Mouse (Mus musculus) forebrain, postnatal 0 days (tissue): ENCODE data around the gene Xpot. TPM values are rescaled to one million over a fixed set of nuclear protein-coding genes. Genes with fewer than 3 reads are reported as not detected.

ENCODE experiments used
- ATAC-seq: fragments of 200-750 bp; cut with Nextera tagmentation; 2 replicates; pipeline ENCODE4 v1.8.0; 2017; ENCODE audit warnings: mild to moderate bottlenecking, moderate library complexity
- DNase-seq: peaks from one replicate; pipeline ENCODE4 v3.0.0-alpha.2; 2015
- H3K27ac ChIP-seq: fragments of 300-500 bp; sonication (generic); 2 replicates; pipeline ENCODE4 v1.5.1; 2014; ENCODE audit warnings: low read depth, mild to moderate bottlenecking, antibody characterized with exemption, low read length, moderate library complexity, mixed read lengths
- H3K27me3 ChIP-seq: fragments of 300-500 bp; sonication (generic); 2 replicates; pipeline ENCODE4 v1.6.1; 2014; ENCODE audit warnings: mild to moderate bottlenecking, low read length, mixed read lengths; ENCODE audit not compliant: insufficient read depth
- H3K36me3 ChIP-seq: fragments of 300-500 bp; sonication (generic); 2 replicates; pipeline ENCODE4 v1.6.1; 2014; ENCODE audit warnings: mild to moderate bottlenecking, moderate library complexity; ENCODE audit not compliant: insufficient read depth
- H3K4me1 ChIP-seq: fragments of 300-500 bp; sonication (generic); 2 replicates; pipeline ENCODE4 v1.6.1; 2014; ENCODE audit warnings: antibody characterized with exemption; ENCODE audit not compliant: insufficient read depth
- H3K4me2 ChIP-seq: fragments of 300-500 bp; sonication (generic); 2 replicates; pipeline ENCODE4 v1.6.1; 2014; ENCODE audit warnings: low read depth, mild to moderate bottlenecking, moderate library complexity
- H3K4me3 ChIP-seq: fragments of 300-500 bp; sonication (generic); 2 replicates; pipeline ENCODE4 v1.5.1; 2014; ENCODE audit warnings: low read depth, low read length, mixed read lengths
- H3K9ac ChIP-seq: fragments of 300-500 bp; sonication (generic); 2 replicates; pipeline ENCODE4 v1.6.1; 2014; ENCODE audit warnings: mild to moderate bottlenecking
- H3K9me3 ChIP-seq: fragments of 300-500 bp; sonication (generic); 2 replicates; pipeline ENCODE4 v1.6.1; 2016; ENCODE audit warnings: low read length
- CTCF ChIP-seq: sonication (generic); IDR thresholded peaks from 2 replicates; pipeline ENCODE4 v1.5.1; 2016; ENCODE audit warnings: antibody characterized with exemption, control low read depth, low read depth
- WGBS: fragments of 180-500 bp; shearing (Covaris S2); extraction: QIAGEN DNeasy Blood & Tissue Kit; methylation state at CpG from one replicate; pipeline ENCODE4 v1.1.7; 2014; 5-methylcytosine and 5-hydroxymethylcytosine counted together
- polyA plus RNA-seq: library from polyadenylated mRNA; unstranded; fragments of >200 nt; fragmentation: Nextera tagmentation; extraction: Ambion mirVana; gene quantifications from 2 replicates; pipeline ENCODE4 v1.2.1, GENCODE M21; 2015
- total RNA-seq: library from RNA; depleted of rRNA; stranded (reverse); fragments of >200 nt; gene quantifications from 2 replicates; pipeline ENCODE4 v1.2.3, GENCODE M21; 2014

Xpot gene
- total and polyA plus RNA-seq, 2 experiments from 2014 or later: 28.1 to 92.7 TPM

- Histone ChIP-seq H3K9me3 (no peaks in the 10 kb centered on the region), H3K4me3 (no peak overlapping the region), H3K9ac (no peak overlapping the region), H3K27ac (no peak overlapping the region), H3K4me2 (no peak overlapping the region), H3K4me1 (0 out of 2 replicates have a peak, but pooled peaks cover under 1% of the 10 kb centered on the region), H3K27me3 (peaks cover 19% of the 10 kb centered on the region; the same call in 1 of the 2 replicates), H3K36me3 (no peaks in the 10 kb centered on the region)
- no peak for TF ChIP-seq CTCF
- 73% methylated on average over 6 of the region's 6 CpGs for WGBS
- ATAC-seq: no peak
- DNase-seq: no peak
Measured at GRCm38 (mm10) chr10:121646294-121646693, 20.2 kb upstream of the Xpot start.

GRCm38 (mm10) chr10:121642054-121642947 lies 16.2 kb upstream of the Xpot start:
- Histone ChIP-seq H3K36me3 (no peaks in the 10 kb centered on the region), H3K27me3 (peaks cover 19% of the 10 kb centered on the region; the same call in 1 of the 2 replicates), H3K4me1 (peaks cover 8% of the 10 kb centered on the region; the same call in 1 of the 2 replicates), H3K9me3 (no peaks in the 10 kb centered on the region), H3K4me3 (peak overlapping the region; percentile 46), H3K9ac (peak overlapping the region; percentile 39), H3K27ac (no peak overlapping the region), H3K4me2 (peak overlapping the region; percentile 92)
- no peak for TF ChIP-seq CTCF
- ATAC-seq (0 out of 2 replicates have a peak, but pooled peaks have one; percentile 25), DNase-seq (peak; percentile 16)
- WGBS: 6% methylated on average over 28 of the region's 28 CpGs

- H3K27ac ChIP-seq: no peak within 1 kb of the TSS
- ATAC-seq (peak; percentile 45), DNase-seq (peak; percentile 14)
- H3K4me3 ChIP-seq: peak within 1 kb of the TSS; percentile 46
- TF ChIP-seq CTCF: no peak
- H3K27me3 ChIP-seq: peaks cover 19% of the 10 kb centered on the region; the same call in 1 of the 2 replicates
- H3K4me2 ChIP-seq: peak within 1 kb of the TSS; percentile 92
- 1% methylated on average over 69 of the region's 69 CpGs for WGBS
- H3K36me3 ChIP-seq: no peaks in the 10 kb centered on the region
- H3K4me1 ChIP-seq: peaks cover 8% of the 10 kb centered on the region; the same call in 1 of the 2 replicates
- peak within 1 kb of the TSS; percentile 39 for H3K9ac ChIP-seq
- H3K9me3 ChIP-seq: no peaks in the 10 kb centered on the region
Measured at GRCm38 (mm10) chr10:121641272-121642053, 15.3 kb upstream of the Xpot start, which contains the start of gene D930020B18Rik. Gene D930020B18Rik (plus strand): TSS chr10:121641588.

- Histone ChIP-seq H3K9me3 (no peaks in the 10 kb centered on the region), H3K36me3 (no peaks in the 10 kb centered on the region), H3K4me2 (peak overlapping the region; percentile 92), H3K27me3 (peaks cover 19% of the 10 kb centered on the region; the same call in 1 of the 2 replicates), H3K4me3 (peak overlapping the region; percentile 46), H3K4me1 (peaks cover 8% of the 10 kb centered on the region; the same call in 1 of the 2 replicates), H3K27ac (no peak overlapping the region), H3K9ac (0 out of 2 replicates have a peak overlapping the region, but pooled peaks have one; percentile 39)
- no peak for DNase-seq
- WGBS: 13% methylated on average over 10 of the region's 10 CpGs
- no peak for ATAC-seq
- no peak for TF ChIP-seq CTCF
Measured at GRCm38 (mm10) chr10:121640944-121641271, 14.8 kb upstream of the Xpot start.

GRCm38 (mm10) chr10:121640150-121640930 lies 14.2 kb upstream of the Xpot start:
- 44% methylated on average over 6 of the region's 6 CpGs for WGBS
- TF ChIP-seq CTCF: peak; percentile 74
- no peak overlapping the region for H3K27ac ChIP-seq
- H3K4me1 ChIP-seq: peaks cover 8% of the 10 kb centered on the region; the same call in 1 of the 2 replicates
- no peaks in the 10 kb centered on the region for H3K36me3 ChIP-seq
- DNase-seq (peak; percentile 78), ATAC-seq (peak; percentile 79)
- H3K9ac ChIP-seq: no peak overlapping the region
- H3K4me2 ChIP-seq: 0 out of 2 replicates have a peak overlapping the region, but pooled peaks have one; percentile 92
- H3K4me3 ChIP-seq: 0 out of 2 replicates have a peak overlapping the region, but pooled peaks have one; percentile 46
- peaks cover 19% of the 10 kb centered on the region; the same call in 1 of the 2 replicates for H3K27me3 ChIP-seq
- H3K9me3 ChIP-seq: no peaks in the 10 kb centered on the region

- Histone ChIP-seq H3K36me3 (no peaks in the 10 kb centered on the region), H3K4me2 (no peak overlapping the region), H3K4me1 (peaks cover 8% of the 10 kb centered on the region; the same call in 1 of the 2 replicates), H3K27me3 (peaks cover 19% of the 10 kb centered on the region; the same call in 1 of the 2 replicates), H3K27ac (no peak overlapping the region), H3K9me3 (no peaks in the 10 kb centered on the region), H3K4me3 (no peak overlapping the region), H3K9ac (no peak overlapping the region)
- DNase-seq (no peak), ATAC-seq (no peak)
- 71% methylated on average over 5 of the region's 5 CpGs for WGBS
- no peak for TF ChIP-seq CTCF
Measured at GRCm38 (mm10) chr10:121639573-121639972, 13.4 kb upstream of the Xpot start.
